Mouse (Mus musculus) ES-Bruce4 (cell line): ENCODE measurements around the gene Pfdn4.

Experiments
- CTCF ChIP-seq: IDR thresholded peaks from one replicate; pipeline ENCODE4 v1.8.1; 2011; ENCODE audit warnings: low read depth, low read length
- EP300 ChIP-seq: IDR thresholded peaks from 2 replicates; pipeline ENCODE4 v1.6.1; 2011; ENCODE audit warnings: low read depth, low read length; ENCODE audit not compliant: insufficient read depth
- POLR2A ChIP-seq: IDR thresholded peaks from one replicate; pipeline ENCODE4 v1.8.1; 2011; ENCODE audit warnings: low read length; ENCODE audit not compliant: insufficient read depth

DNA sequence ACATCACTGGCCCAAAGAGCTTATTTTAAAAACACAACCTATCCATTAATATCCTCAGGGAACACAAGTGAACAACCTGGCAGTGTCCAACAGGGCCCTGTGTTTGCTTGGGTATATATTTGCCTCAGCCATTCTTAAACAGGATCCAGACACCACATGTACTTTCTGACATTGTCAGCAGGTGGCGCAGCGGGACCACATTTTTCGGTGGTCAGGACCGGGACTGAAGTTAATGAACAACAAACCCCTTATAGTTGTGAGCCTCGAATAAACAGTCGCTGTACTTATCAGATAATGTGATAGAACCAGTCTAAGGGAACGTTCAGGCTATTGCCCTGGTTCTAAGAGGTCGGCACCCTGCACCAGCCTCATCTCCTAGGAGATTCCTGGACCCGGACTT lies 45.3 kb upstream of the Pfdn4 start:
- TF ChIP-seq CTCF = peak; percentile 81
- TF ChIP-seq EP300 = no peak
- TF ChIP-seq POLR2A = no peak
